Mouse (Mus musculus): ENCODE measurements around the gene Lyzl6.

Lyzl6 gene

GRCm38 (mm10) chr11:103645731-103646130, 7.0 kb upstream of the Lyzl6 start:
- in situ Hi-C loops (cut with MboI, MseI) = no loop called here

- in situ Hi-C loops (cut with MboI, MseI) = no loop called here
Measured at GRCm38 (mm10) chr11:103643211-103643610, 4.5 kb upstream of the Lyzl6 start.

GRCm38 (mm10) chr11:103639407-103639946, 787 bp upstream of the Lyzl6 start:
- in situ Hi-C loops (cut with MboI, MseI) = no loop called here

- in situ Hi-C loops (cut with MboI, MseI) = no loop called here
Measured at GRCm38 (mm10) chr11:103636261-103636660, 2.4 kb downstream of the Lyzl6 start.

DNA sequence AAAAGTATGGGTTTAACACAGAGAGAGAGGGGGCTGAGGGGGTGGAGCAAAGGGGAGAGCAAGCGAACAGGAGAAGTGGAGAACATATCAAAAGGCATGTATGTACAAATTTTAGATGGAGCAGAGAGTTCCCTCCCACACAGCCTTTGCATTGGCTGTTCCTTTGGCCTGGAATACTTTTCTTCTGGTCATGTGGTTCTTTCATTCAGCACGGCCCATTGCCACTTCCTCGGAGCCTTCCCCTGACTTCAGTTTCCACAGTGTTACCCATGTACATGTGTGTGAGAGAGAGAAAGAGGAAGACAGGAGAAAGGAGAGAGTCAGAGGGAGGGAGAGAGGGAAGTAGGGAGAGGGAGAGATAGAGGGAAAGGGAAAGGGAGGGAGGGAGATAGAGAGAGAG, 3.2 kb downstream of the Lyzl6 start:
- in situ Hi-C loops (cut with MboI, MseI) = no loop called here

DNA sequence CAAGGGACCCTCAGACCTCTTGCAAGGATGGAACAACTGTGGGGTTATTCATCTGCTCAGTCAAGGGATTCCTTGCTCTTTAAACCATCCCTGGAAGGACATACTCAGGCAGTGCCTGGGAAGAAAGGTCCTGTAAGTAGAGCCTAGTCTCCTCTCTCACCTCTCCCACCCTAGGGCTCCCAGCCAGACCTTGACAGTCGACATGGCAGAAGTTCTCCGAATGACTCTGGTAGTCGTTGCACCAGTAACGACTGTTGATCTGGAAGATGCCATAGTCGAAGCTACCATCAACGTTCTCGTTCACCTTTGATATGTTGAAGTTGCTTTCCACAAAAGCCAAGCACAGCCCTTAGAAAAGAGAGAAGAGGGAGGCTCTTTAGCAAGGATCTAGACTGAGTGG, 3.9 kb downstream of the Lyzl6 start:
- in situ Hi-C loops (cut with MboI, MseI) = no loop called here

DNA sequence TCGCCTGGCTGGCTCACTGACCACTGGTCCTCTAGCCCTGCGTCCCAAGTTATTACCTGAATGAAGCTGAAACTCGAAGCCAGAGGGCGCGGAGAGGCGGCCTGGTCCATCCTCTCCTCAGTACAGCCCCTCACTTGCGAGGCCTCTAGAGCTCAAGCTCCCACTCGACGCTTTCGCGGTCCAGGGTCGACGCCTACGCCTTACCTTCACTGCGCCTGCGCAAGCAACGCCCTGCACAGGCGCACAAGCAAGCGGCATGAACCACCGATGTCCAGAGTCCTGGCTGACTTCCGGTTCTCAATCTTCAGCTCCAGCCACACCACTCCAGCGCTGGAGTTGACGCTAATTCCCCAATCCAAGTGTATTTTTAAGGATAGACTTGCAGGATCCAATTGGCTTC, 11.2 kb downstream of the Lyzl6 start:
- in situ Hi-C loops (cut with MboI, MseI) = no loop called here

GRCm38 (mm10) chr11:103621040-103621439, 17.6 kb downstream of the Lyzl6 start, which contains the start of gene Gm884:
Gene Gm884, minus strand, starts transcription at chr11:103621140.
- in situ Hi-C loops (cut with MboI, MseI) = no loop called here

- in situ Hi-C loops (cut with MboI, MseI) = loop anchor here (10.0 kb wide), 1 partner anchor 1474 kb away; no protein-coding TSS in a partner anchor
Measured at GRCm38 (mm10) chr11:103610772-103611171, 27.9 kb downstream of the Lyzl6 start.

GRCm38 (mm10) chr11:103606611-103607010, 32.1 kb downstream of the Lyzl6 start:
- in situ Hi-C loops (cut with MboI, MseI) = no loop called here
